Mouse (Mus musculus) stomach, embryonic 14.5 days (tissue): Measurements from ENCODE around the gene Gm10073. TPM values are rescaled to one million over a fixed set of nuclear protein-coding genes. Genes with fewer than 3 reads are reported as not detected.

Experiments used
- ATAC-seq: fragments of 200-750 bp; cut with Nextera tagmentation; 2 replicates; pipeline ENCODE4 v1.8.0; 2017; ENCODE audit warnings: low read depth, moderate TSS enrichment; ENCODE audit not compliant: insufficient number of reproducible peaks, insufficient read depth, low FRiP score
- H3K27ac ChIP-seq: fragments of 300-500 bp; sonication (generic); 2 replicates; pipeline ENCODE4 v1.5.1; 2014; ENCODE audit warnings: mild to moderate bottlenecking, low read length, moderate library complexity, mixed read lengths
- H3K27me3 ChIP-seq: fragments of 300-500 bp; sonication (generic); 2 replicates; pipeline ENCODE4 v1.6.1; 2014; ENCODE audit warnings: low read length, control low read depth, mixed read lengths; ENCODE audit not compliant: control insufficient read depth, insufficient read depth
- H3K36me3 ChIP-seq: fragments of 300-500 bp; sonication (generic); 2 replicates; pipeline ENCODE4 v1.6.1; 2014; ENCODE audit warnings: mild to moderate bottlenecking, control low read depth, low read length, moderate library complexity, mixed read lengths; ENCODE audit not compliant: control insufficient read depth, insufficient read depth
- H3K4me1 ChIP-seq: fragments of 300-500 bp; sonication (generic); 2 replicates; pipeline ENCODE4 v1.6.1; 2014; ENCODE audit warnings: low read length, control low read depth, mixed read lengths; ENCODE audit not compliant: control insufficient read depth, insufficient read depth
- H3K4me2 ChIP-seq: fragments of 300-500 bp; sonication (generic); replicated peaks from 2 replicates; pipeline ENCODE4 v1.6.1; 2014; ENCODE audit warnings: low read depth, low read length, control low read depth
- H3K4me3 ChIP-seq: fragments of 300-500 bp; sonication (generic); 2 replicates; pipeline ENCODE4 v1.5.1; 2014; ENCODE audit warnings: low read depth, low read length, control low read depth
- H3K9ac ChIP-seq: fragments of 300-500 bp; sonication (generic); replicated peaks from 2 replicates; pipeline ENCODE4 v1.6.1; 2014; ENCODE audit warnings: low read depth, mild to moderate bottlenecking, control low read depth, low read length, moderate library complexity, mixed read lengths
- H3K9me3 ChIP-seq: fragments of 300-500 bp; sonication (generic); 2 replicates; pipeline ENCODE4 v1.6.1; 2016; ENCODE audit warnings: low read depth, low read length, control low read depth; ENCODE audit not compliant: control insufficient read depth
- WGBS: fragments of 180-500 bp; shearing (Covaris S2); extraction: QIAGEN DNeasy Blood & Tissue Kit; methylation state at CpG from one replicate; pipeline ENCODE4 v1.1.7; 2014; 5-methylcytosine and 5-hydroxymethylcytosine counted together
- polyA plus RNA-seq: library from polyadenylated mRNA; unstranded; fragments of >200 nt; fragmentation: Nextera tagmentation; extraction: Ambion mirVana; gene quantifications from 2 replicates; pipeline ENCODE4 v1.2.1, GENCODE M21; 2014

Gm10073 gene
- polyA plus RNA-seq, 1 experiment from 2014 or later, result 10.0 TPM

DNA sequence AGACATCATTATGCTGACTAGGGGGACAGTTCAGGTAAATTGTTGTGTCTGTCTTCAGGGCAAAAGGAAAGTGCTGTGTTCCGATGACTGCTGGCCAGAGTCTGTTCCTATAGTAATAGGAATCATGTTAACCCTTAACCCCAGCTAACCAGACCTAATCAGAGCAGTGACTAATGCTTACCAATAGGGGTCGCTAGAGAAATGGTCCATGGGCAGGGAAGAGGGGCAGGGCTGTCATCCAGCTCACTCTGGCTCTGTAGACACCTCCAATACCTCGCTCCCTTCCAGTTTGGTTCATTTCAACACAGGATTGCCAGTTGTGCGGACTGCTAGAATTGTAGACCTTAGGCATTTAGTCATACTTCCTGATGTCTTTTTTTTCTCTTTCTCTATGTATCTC, 37.8 kb downstream of the Gm10073 start:
- no peak overlapping the region for H3K4me3 ChIP-seq
- no peaks in the 10 kb centered on the region for H3K9me3 ChIP-seq
- H3K27me3 ChIP-seq, result no peaks in the 10 kb centered on the region
- H3K4me2 ChIP-seq, result no peak overlapping the region
- H3K27ac ChIP-seq, result no peak overlapping the region
- no peaks in the 10 kb centered on the region for H3K4me1 ChIP-seq
- no peak overlapping the region for H3K9ac ChIP-seq
- no peak for ATAC-seq
- peaks cover 5% of the 10 kb centered on the region; the same call in 1 of the 2 replicates for H3K36me3 ChIP-seq
- WGBS, result 78% methylated on average over 4 of the region's 4 CpGs

GRCm38 (mm10) chr8:106534449-106534848, 38.8 kb downstream of the Gm10073 start:
- Histone ChIP-seq H3K4me3 (no peak overlapping the region), H3K9me3 (no peaks in the 10 kb centered on the region), H3K27me3 (no peaks in the 10 kb centered on the region), H3K4me2 (no peak overlapping the region), H3K4me1 (no peaks in the 10 kb centered on the region), H3K9ac (no peak overlapping the region), H3K27ac (no peak overlapping the region), H3K36me3 (peaks cover 5% of the 10 kb centered on the region; the same call in 1 of the 2 replicates)
- ATAC-seq, result no peak
- 43% methylated on average over 6 of the region's 6 CpGs for WGBS

DNA sequence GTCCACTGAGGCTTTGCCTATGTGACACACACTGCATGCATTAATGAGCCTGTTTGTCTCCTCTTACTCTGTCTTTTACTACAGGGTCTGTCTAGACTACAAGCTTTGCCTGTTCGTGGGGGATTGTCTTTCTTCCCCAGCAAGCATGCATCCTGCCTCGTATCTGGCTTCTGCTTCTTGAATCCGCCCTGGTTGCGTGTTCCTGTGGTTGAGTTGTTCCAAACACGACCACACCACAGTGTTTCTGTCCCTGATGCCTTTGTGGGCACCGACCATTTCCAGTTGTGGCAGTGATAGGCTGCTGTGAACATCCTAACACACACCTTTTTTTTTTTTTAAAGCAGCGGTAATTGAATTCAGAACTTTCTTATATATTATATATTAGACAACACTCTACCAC, 39.6 kb downstream of the Gm10073 start:
- H3K4me3 ChIP-seq, result no peak overlapping the region
- H3K4me1 ChIP-seq, result no peaks in the 10 kb centered on the region
- H3K4me2 ChIP-seq, result no peak overlapping the region
- no peak overlapping the region for H3K9ac ChIP-seq
- no peaks in the 10 kb centered on the region for H3K9me3 ChIP-seq
- H3K27ac ChIP-seq, result no peak overlapping the region
- no peaks in the 10 kb centered on the region for H3K27me3 ChIP-seq
- peaks cover 5% of the 10 kb centered on the region; the same call in 1 of the 2 replicates for H3K36me3 ChIP-seq
- 83% methylated on average over 7 of the region's 7 CpGs for WGBS
- no peak for ATAC-seq

- H3K36me3 ChIP-seq, result no peaks in the 10 kb centered on the region; the same call in 1 of the 2 replicates
- H3K4me3 ChIP-seq, result no peak overlapping the region
- no peaks in the 10 kb centered on the region for H3K27me3 ChIP-seq
- WGBS, result 75% methylated on average over 4 of the region's 4 CpGs
- H3K9me3 ChIP-seq, result no peaks in the 10 kb centered on the region; the same call in 1 of the 2 replicates
- no peak overlapping the region for H3K4me2 ChIP-seq
- H3K27ac ChIP-seq, result no peak overlapping the region
- no peak for ATAC-seq
- H3K4me1 ChIP-seq, result no peaks in the 10 kb centered on the region
- H3K9ac ChIP-seq, result no peak overlapping the region
Measured at GRCm38 (mm10) chr8:106530566-106530965, 42.7 kb downstream of the Gm10073 start.

DNA sequence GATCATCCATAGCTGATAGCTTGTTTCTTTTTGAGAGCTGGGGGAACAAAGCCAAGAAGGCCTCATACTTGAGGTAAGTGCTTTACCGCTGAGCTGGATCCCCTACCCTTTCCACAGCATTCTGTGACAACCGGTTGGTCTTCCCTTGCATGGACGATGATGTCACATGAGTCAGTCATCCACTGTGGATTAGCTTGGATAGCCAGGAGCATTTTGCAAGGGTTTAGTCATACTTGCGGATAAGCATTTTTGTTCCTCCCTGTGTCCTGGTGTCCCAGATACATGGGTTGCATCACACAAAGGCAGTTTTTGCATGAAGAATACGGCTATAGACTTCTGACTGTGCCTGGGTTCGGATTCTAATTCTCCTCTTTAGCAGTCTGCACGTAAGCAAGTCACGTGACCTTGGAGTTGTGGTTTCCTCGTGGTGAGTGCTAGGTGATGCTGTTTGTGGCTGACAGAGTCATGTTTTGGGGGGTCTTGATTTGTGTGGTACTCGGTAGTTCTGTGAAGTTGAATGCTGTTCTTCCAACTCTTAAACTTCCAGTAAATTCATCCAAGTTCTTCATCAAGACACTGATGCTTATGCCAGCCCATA, 43.3 kb downstream of the Gm10073 start:
- no peaks in the 10 kb centered on the region; the same call in 1 of the 2 replicates for H3K36me3 ChIP-seq
- 95% methylated on average over 10 of the region's 10 CpGs for WGBS
- H3K9me3 ChIP-seq, result no peaks in the 10 kb centered on the region; the same call in 1 of the 2 replicates
- no peak overlapping the region for H3K27ac ChIP-seq
- H3K27me3 ChIP-seq, result no peaks in the 10 kb centered on the region
- no peak for ATAC-seq
- H3K4me2 ChIP-seq, result no peak overlapping the region
- H3K9ac ChIP-seq, result no peak overlapping the region
- no peak overlapping the region for H3K4me3 ChIP-seq
- H3K4me1 ChIP-seq, result no peaks in the 10 kb centered on the region

GRCm38 (mm10) chr8:106528596-106529249, 44.5 kb downstream of the Gm10073 start:
- Histone ChIP-seq H3K36me3 (no peaks in the 10 kb centered on the region; the same call in 1 of the 2 replicates), H3K4me1 (no peaks in the 10 kb centered on the region), H3K27ac (no peak overlapping the region), H3K9ac (no peak overlapping the region), H3K9me3 (no peaks in the 10 kb centered on the region; the same call in 1 of the 2 replicates), H3K4me2 (no peak overlapping the region), H3K27me3 (no peaks in the 10 kb centered on the region), H3K4me3 (no peak overlapping the region)
- 82% methylated on average over 9 of the region's 9 CpGs for WGBS
- no peak for ATAC-seq

- Histone ChIP-seq H3K9me3 (no peaks in the 10 kb centered on the region; the same call in 1 of the 2 replicates), H3K4me3 (no peak overlapping the region), H3K27ac (no peak overlapping the region), H3K4me2 (no peak overlapping the region), H3K9ac (no peak overlapping the region), H3K4me1 (peaks cover 3% of the 10 kb centered on the region; the same call in 1 of the 2 replicates), H3K27me3 (no peaks in the 10 kb centered on the region), H3K36me3 (no peaks in the 10 kb centered on the region; the same call in 1 of the 2 replicates)
- no peak for ATAC-seq
- 86% methylated on average over 9 of the region's 9 CpGs for WGBS
Measured at GRCm38 (mm10) chr8:106527241-106528036, 45.8 kb downstream of the Gm10073 start.

DNA sequence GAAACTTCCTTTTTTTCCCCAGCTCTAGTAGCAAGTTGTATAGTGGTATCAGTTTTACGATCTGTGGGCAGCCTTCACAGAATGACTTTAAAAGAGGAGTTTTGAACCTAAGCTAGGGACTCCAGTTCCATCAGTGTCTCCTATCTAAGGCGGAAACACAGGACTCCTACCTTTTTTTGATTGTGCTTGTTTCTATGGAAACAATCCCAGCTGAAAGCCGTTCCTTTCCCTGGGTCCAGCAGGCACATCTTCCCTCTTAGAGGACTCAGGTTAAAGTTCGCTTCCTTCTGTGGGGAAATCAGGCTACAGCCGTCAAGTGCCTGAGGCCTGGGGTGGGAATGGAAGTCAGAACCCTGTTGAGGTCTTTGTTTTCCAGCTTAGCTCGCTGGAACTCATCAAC, 46.5 kb downstream of the Gm10073 start:
- 65% methylated on average over 6 of the region's 6 CpGs for WGBS
- H3K4me2 ChIP-seq, result no peak overlapping the region
- peaks cover 3% of the 10 kb centered on the region; the same call in 1 of the 2 replicates for H3K4me1 ChIP-seq
- no peak overlapping the region for H3K27ac ChIP-seq
- H3K27me3 ChIP-seq, result no peaks in the 10 kb centered on the region
- no peak for ATAC-seq
- H3K36me3 ChIP-seq, result no peaks in the 10 kb centered on the region; the same call in 1 of the 2 replicates
- H3K4me3 ChIP-seq, result no peak overlapping the region
- H3K9ac ChIP-seq, result no peak overlapping the region
- H3K9me3 ChIP-seq, result no peaks in the 10 kb centered on the region; the same call in 1 of the 2 replicates
